Mouse (Mus musculus) kidney, embryonic 14.5 days (tissue): ENCODE data around the gene Cebpb. TPM values are rescaled to one million over a fixed set of nuclear protein-coding genes. Genes with fewer than 3 reads are reported as not detected.
A peak's percentile ranks its signal among the peaks of the same experiment; 100 is the strongest.

Experiments used
- ATAC-seq: fragments of 200-750 bp; cut with Nextera tagmentation; 2 replicates; pipeline ENCODE4 v1.8.0; 2017; ENCODE audit warnings: moderate number of reproducible peaks, mild to moderate bottlenecking, moderate TSS enrichment, moderate library complexity; ENCODE audit not compliant: low FRiP score, low TSS enrichment
- H3K27ac ChIP-seq: fragments of 300-500 bp; sonication (generic); 2 replicates; pipeline ENCODE4 v1.5.1; 2014; ENCODE audit warnings: low read depth, mild to moderate bottlenecking, low read length, moderate library complexity, mixed read lengths
- H3K27me3 ChIP-seq: fragments of 300-500 bp; sonication (generic); 2 replicates; pipeline ENCODE4 v1.6.1; 2014; ENCODE audit warnings: mild to moderate bottlenecking, low read length; ENCODE audit not compliant: control insufficient read depth, insufficient read depth
- H3K36me3 ChIP-seq: fragments of 300-500 bp; sonication (generic); 2 replicates; pipeline ENCODE4 v1.6.1; 2014; ENCODE audit warnings: low read length, mixed read lengths; ENCODE audit not compliant: control insufficient read depth, insufficient read depth
- H3K4me1 ChIP-seq: fragments of 300-500 bp; sonication (generic); 2 replicates; pipeline ENCODE4 v1.6.1; 2014; ENCODE audit warnings: low read length, mixed read lengths; ENCODE audit not compliant: control insufficient read depth, insufficient read depth
- H3K4me2 ChIP-seq: fragments of 300-500 bp; sonication (generic); replicated peaks from 2 replicates; pipeline ENCODE4 v1.6.1; 2014; ENCODE audit warnings: low read depth, mild to moderate bottlenecking, low read length
- H3K4me3 ChIP-seq: fragments of 300-500 bp; sonication (generic); 2 replicates; pipeline ENCODE4 v1.5.1; 2014; ENCODE audit warnings: mild to moderate bottlenecking, low read length
- H3K9ac ChIP-seq: fragments of 300-500 bp; sonication (generic); 2 replicates; pipeline ENCODE4 v1.6.1; 2014; ENCODE audit warnings: low read depth, mild to moderate bottlenecking, low read length, moderate library complexity
- H3K9me3 ChIP-seq: fragments of 300-500 bp; sonication (generic); 2 replicates; pipeline ENCODE4 v1.6.1; 2016; ENCODE audit warnings: low read length; ENCODE audit not compliant: control insufficient read depth
- WGBS: fragments of 180-500 bp; shearing (Covaris S2); extraction: QIAGEN DNeasy Blood & Tissue Kit; methylation state at CpG from one replicate; pipeline ENCODE4 v1.1.7; 2014; 5-methylcytosine and 5-hydroxymethylcytosine counted together
- polyA plus RNA-seq: library from polyadenylated mRNA; unstranded; fragments of >200 nt; fragmentation: Nextera tagmentation; extraction: Ambion mirVana; gene quantifications from 2 replicates; pipeline ENCODE4 v1.2.1, GENCODE M21; 2014

Gene Cebpb
- polyA plus RNA-seq, 1 experiment from 2014 or later = 7.7 TPM

- Histone ChIP-seq H3K36me3 (no peaks in the 10 kb centered on the region), H3K27me3 (peaks cover 7% of the 10 kb centered on the region; the same call in 1 of the 2 replicates), H3K27ac (no peak overlapping the region), H3K4me1 (peaks cover 13% of the 10 kb centered on the region; the same call in 1 of the 2 replicates), H3K9ac (no peak overlapping the region), H3K4me2 (no peak overlapping the region), H3K9me3 (peaks cover 7% of the 10 kb centered on the region), H3K4me3 (no peak overlapping the region)
- ATAC-seq = no peak
- WGBS = 67% methylated on average over 1 of the region's 1 CpGs
Measured at GRCm38 (mm10) chr2:167694244-167694643, 5.5 kb downstream of the Cebpb start.

- no peak for ATAC-seq
- Histone ChIP-seq H3K9me3 (peaks cover 7% of the 10 kb centered on the region), H3K4me1 (peaks cover 10% of the 10 kb centered on the region; the same call in 1 of the 2 replicates), H3K4me3 (no peak overlapping the region), H3K27me3 (peaks cover 3% of the 10 kb centered on the region; the same call in 1 of the 2 replicates), H3K4me2 (no peak overlapping the region), H3K9ac (no peak overlapping the region), H3K27ac (no peak overlapping the region), H3K36me3 (no peaks in the 10 kb centered on the region)
- 91% methylated on average over 7 of the region's 7 CpGs for WGBS
Measured at GRCm38 (mm10) chr2:167694963-167695362, 6.2 kb downstream of the Cebpb start.

- peaks cover 7% of the 10 kb centered on the region for H3K9me3 ChIP-seq
- H3K27ac ChIP-seq = no peak overlapping the region
- H3K4me1 ChIP-seq = peaks cover 7% of the 10 kb centered on the region; the same call in 1 of the 2 replicates
- no peaks in the 10 kb centered on the region for H3K36me3 ChIP-seq
- no peak overlapping the region for H3K9ac ChIP-seq
- no peak overlapping the region for H3K4me3 ChIP-seq
- 0 out of 2 replicates have a peak, but pooled peaks cover under 1% of the 10 kb centered on the region for H3K27me3 ChIP-seq
- ATAC-seq = no peak
- 84% methylated on average over 14 of the region's 14 CpGs for WGBS
- H3K4me2 ChIP-seq = no peak overlapping the region
Measured at GRCm38 (mm10) chr2:167695491-167695890, 6.8 kb downstream of the Cebpb start.

- H3K4me1 ChIP-seq = 0 out of 2 replicates have a peak, but pooled peaks cover 6% of the 10 kb centered on the region
- H3K36me3 ChIP-seq = no peaks in the 10 kb centered on the region
- no peak for ATAC-seq
- no peak overlapping the region for H3K4me3 ChIP-seq
- 0 out of 2 replicates have a peak overlapping the region, but pooled peaks have one; percentile 18 for H3K9ac ChIP-seq
- H3K9me3 ChIP-seq = peaks cover 7% of the 10 kb centered on the region
- WGBS = 53% methylated on average over 7 of the region's 7 CpGs
- no peak overlapping the region for H3K27ac ChIP-seq
- no peaks in the 10 kb centered on the region for H3K27me3 ChIP-seq
- no peak overlapping the region for H3K4me2 ChIP-seq
Measured at GRCm38 (mm10) chr2:167696143-167696542, 7.4 kb downstream of the Cebpb start.

GRCm38 (mm10) chr2:167697902-167698301, 9.2 kb downstream of the Cebpb start:
- ATAC-seq = 0 out of 2 replicates have a peak, but pooled peaks have one; percentile 21
- Histone ChIP-seq H3K4me1 (0 out of 2 replicates have a peak, but pooled peaks cover 6% of the 10 kb centered on the region), H3K4me2 (no peak overlapping the region), H3K9ac (no peak overlapping the region), H3K9me3 (peaks cover 7% of the 10 kb centered on the region), H3K36me3 (no peaks in the 10 kb centered on the region), H3K4me3 (no peak overlapping the region), H3K27ac (peak overlapping the region; percentile 55; the same call in 1 of the 2 replicates), H3K27me3 (no peaks in the 10 kb centered on the region)
- 43% methylated on average over 5 of the region's 5 CpGs for WGBS

GRCm38 (mm10) chr2:167700018-167700417, 11.3 kb downstream of the Cebpb start:
- Histone ChIP-seq H3K27me3 (no peaks in the 10 kb centered on the region), H3K4me1 (0 out of 2 replicates have a peak, but pooled peaks cover 6% of the 10 kb centered on the region), H3K4me2 (no peak overlapping the region), H3K27ac (no peak overlapping the region), H3K36me3 (no peaks in the 10 kb centered on the region), H3K4me3 (no peak overlapping the region), H3K9me3 (peaks cover 4% of the 10 kb centered on the region), H3K9ac (0 out of 2 replicates have a peak overlapping the region, but pooled peaks have one; percentile 7)
- ATAC-seq = no peak
- 69% methylated on average over 5 of the region's 5 CpGs for WGBS

- ATAC-seq = no peak
- no peak overlapping the region for H3K9ac ChIP-seq
- H3K9me3 ChIP-seq = no peaks in the 10 kb centered on the region
- no peaks in the 10 kb centered on the region for H3K27me3 ChIP-seq
- no peak overlapping the region for H3K4me2 ChIP-seq
- no peak overlapping the region for H3K27ac ChIP-seq
- H3K4me3 ChIP-seq = no peak overlapping the region
- H3K4me1 ChIP-seq = 0 out of 2 replicates have a peak, but pooled peaks cover 1% of the 10 kb centered on the region
- H3K36me3 ChIP-seq = no peaks in the 10 kb centered on the region
- 81% methylated on average over 5 of the region's 5 CpGs for WGBS
Measured at GRCm38 (mm10) chr2:167701472-167701871, 12.8 kb downstream of the Cebpb start.

GRCm38 (mm10) chr2:167702126-167702525, 13.4 kb downstream of the Cebpb start:
- WGBS = 70% methylated on average over 6 of the region's 6 CpGs
- Histone ChIP-seq H3K4me1 (no peaks in the 10 kb centered on the region), H3K27ac (no peak overlapping the region), H3K9me3 (no peaks in the 10 kb centered on the region), H3K27me3 (no peaks in the 10 kb centered on the region), H3K4me3 (no peak overlapping the region), H3K4me2 (no peak overlapping the region), H3K9ac (no peak overlapping the region), H3K36me3 (no peaks in the 10 kb centered on the region)
- ATAC-seq = no peak

GRCm38 (mm10) chr2:167704409-167704808, 15.7 kb downstream of the Cebpb start:
- ATAC-seq = no peak
- Histone ChIP-seq H3K4me1 (no peaks in the 10 kb centered on the region), H3K27me3 (no peaks in the 10 kb centered on the region), H3K9me3 (no peaks in the 10 kb centered on the region), H3K36me3 (no peaks in the 10 kb centered on the region), H3K9ac (no peak overlapping the region), H3K4me3 (no peak overlapping the region), H3K27ac (no peak overlapping the region), H3K4me2 (no peak overlapping the region)
- 94% methylated on average over 4 of the region's 4 CpGs for WGBS
